Mouse (Mus musculus) olfactory bulb, adult 2 months (tissue): ENCODE results near the gene Slc2a6.

Experiments used
- CTCF ChIP-seq: fragments of 200-500 bp; IDR thresholded peaks from 2 replicates; pipeline ENCODE4 v1.5.1; 2012; ENCODE audit warnings: low read depth, mild to moderate bottlenecking, low read length, moderate library complexity; ENCODE audit not compliant: insufficient read depth
- POLR2A ChIP-seq: fragments of 200-500 bp; IDR thresholded peaks from 2 replicates; pipeline ENCODE4 v1.6.1; 2012; ENCODE audit warnings: mild to moderate bottlenecking, low read depth, low read length, moderate library complexity; ENCODE audit not compliant: insufficient read depth

- TF ChIP-seq POLR2A (no peak), CTCF (no peak)
These were observed 14.5 kb upstream of the Slc2a6 start for GRCm38 (mm10) chr2:27042131-27042844.
